Mouse (Mus musculus) gastrocnemius, postnatal 36 days (tissue): ENCODE data around the gene Usp15. TPM values are rescaled to one million over a fixed set of nuclear protein-coding genes. Genes with fewer than 3 reads are reported as not detected.

Experiments used
- DNase-seq, 2 experiments: peaks; one replicate each; pipeline ENCODE4 v3.0.0; 2022
- intact Hi-C: fragments of 180-260 bp; cut with DNase I; formaldehyde crosslinking; loops from one replicate; pipeline ENCODE4 v1.15.1; 2025
- total RNA-seq, 2 experiments: library from RNA; stranded (reverse); gene quantifications; 2 replicates each; pipeline ENCODE4 v1.2.3; 2021

Gene Usp15
- total RNA-seq, 2 experiments from 2014 or later, result 146 to 151 TPM

- intact Hi-C loops, result no loop called here
- no peak for DNase-seq
Measured at GRCm38 (mm10) chr10:123112056-123112786, 84.6 kb downstream of the Usp15 start.

GRCm38 (mm10) chr10:123110548-123110947, 86.2 kb downstream of the Usp15 start:
- intact Hi-C loops, result no loop called here
- no peak for DNase-seq

- intact Hi-C loops, result loop anchor here (10.0 kb wide), 1 partner anchor 554 kb away; no protein-coding TSS in a partner anchor
- DNase-seq, result no peak
Measured at GRCm38 (mm10) chr10:123108527-123108926, 88.3 kb downstream of the Usp15 start.

GRCm38 (mm10) chr10:123108121-123108520, 88.7 kb downstream of the Usp15 start:
- DNase-seq, result no peak
- intact Hi-C loops, result loop anchor here (10.0 kb wide), 1 partner anchor 553 kb away; no protein-coding TSS in a partner anchor

GRCm38 (mm10) chr10:123101303-123101702, 95.5 kb downstream of the Usp15 start:
- no peak for DNase-seq
- intact Hi-C loops, result loop anchor here (10.0 kb wide), 1 partner anchor 547 kb away; no protein-coding TSS in a partner anchor

- no peak for DNase-seq
- intact Hi-C loops, result loop anchor here (10.0 kb wide), 1 partner anchor 546 kb away; no protein-coding TSS in a partner anchor
Measured at GRCm38 (mm10) chr10:123100584-123100983, 96.2 kb downstream of the Usp15 start.

- no peak for DNase-seq
- intact Hi-C loops, result loop anchor here (5.0 kb wide), 2 partner anchors 62 to 287 kb away; no protein-coding TSS in a partner anchor
Measured at GRCm38 (mm10) chr10:123094504-123094903, 102.3 kb downstream of the Usp15 start.

GRCm38 (mm10) chr10:123092577-123092976, 104.2 kb downstream of the Usp15 start:
- DNase-seq, result no peak
- intact Hi-C loops, result loop anchor here (5.0 kb wide), 2 partner anchors 60 to 285 kb away; no protein-coding TSS in a partner anchor

GRCm38 (mm10) chr10:123091737-123092136, 105.1 kb downstream of the Usp15 start:
- intact Hi-C loops, result loop anchor here (5.0 kb wide), 2 partner anchors 59 to 284 kb away; no protein-coding TSS in a partner anchor
- no peak for DNase-seq

- no peak for DNase-seq
- intact Hi-C loops, result no loop called here
Measured at GRCm38 (mm10) chr10:123089425-123089930, 107.3 kb downstream of the Usp15 start.

GRCm38 (mm10) chr10:123086847-123087246, 109.9 kb downstream of the Usp15 start:
- intact Hi-C loops, result no loop called here
- DNase-seq, result no peak

GRCm38 (mm10) chr10:123084900-123085641, 111.7 kb downstream of the Usp15 start:
- no peak for DNase-seq
- intact Hi-C loops, result no loop called here

- intact Hi-C loops, result no loop called here
- DNase-seq, result no peak
Measured at GRCm38 (mm10) chr10:123084307-123084706, 112.5 kb downstream of the Usp15 start.

- intact Hi-C loops, result no loop called here
- DNase-seq, result peak; percentile 92 to 96
Measured at GRCm38 (mm10) chr10:123076245-123077023, 120.4 kb downstream of the Usp15 start, which contains the start of gene Mon2. Gene Mon2 (minus strand): TSS chr10:123076505.

GRCm38 (mm10) chr10:123075751-123076242, 121.0 kb downstream of the Usp15 start:
- DNase-seq, result no peak
- intact Hi-C loops, result no loop called here

GRCm38 (mm10) chr10:123071997-123072396, 124.8 kb downstream of the Usp15 start:
- intact Hi-C loops, result no loop called here
- DNase-seq, result no peak

- intact Hi-C loops, result no loop called here
- no peak for DNase-seq
Measured at GRCm38 (mm10) chr10:123063021-123063420, 133.8 kb downstream of the Usp15 start.

- intact Hi-C loops, result no loop called here
- peak; percentile 22 to 44 for DNase-seq
Measured at GRCm38 (mm10) chr10:123060831-123061230, 136.0 kb downstream of the Usp15 start.

- DNase-seq, result no peak
- intact Hi-C loops, result no loop called here
Measured at GRCm38 (mm10) chr10:123057082-123057481, 139.7 kb downstream of the Usp15 start.

GRCm38 (mm10) chr10:123056463-123056862, 140.3 kb downstream of the Usp15 start:
- no peak for DNase-seq
- intact Hi-C loops, result no loop called here
